In genomic region chr10:62113865-62114647, GRCm38 (mm10) we compare ENCODE assay signal across 27 mouse cellular contexts. TPM values are rescaled to one million over a fixed set of nuclear protein-coding genes. Genes with fewer than 3 reads are reported as not detected.
DNase-seq lines count a peak whose midpoint lies in the region; ATAC-seq and TF ChIP-seq lines count a peak whose summit lies in the region.
"Had no signal": no experiment of that assay in that cellular context is flagged by ENCODE, and none has a peak within 500 bp of the region (broad histone marks: within the 10 kb centered on the region; RNA-seq: fewer than 3 reads in every experiment).

No protein-coding gene starts in this region.

- H3K4me1 ChIP-seq in forebrain, embryonic 11.5 days (replicated peaks; ENCODE audit: control insufficient read depth, insufficient read depth, low read length) = 0 out of 2 replicates have a peak, but pooled peaks cover 5% of the 10 kb centered on the region
- H3K4me1 ChIP-seq in hindbrain, postnatal 0 days (ENCODE audit: insufficient read depth, low read length) = peaks cover 8% of the 10 kb centered on the region; the same call in 1 of the 2 replicates

- 50% methylated on average over 9 of the region's 9 CpGs for WGBS in forebrain, embryonic 11.5 days
- 40% methylated on average over 9 of the region's 9 CpGs for WGBS in hindbrain, postnatal 0 days

- peak; percentile 60 for ATAC-seq in forebrain, embryonic 11.5 days (replicated peaks; ENCODE audit: low FRiP score)
- no peak for ATAC-seq in hindbrain, postnatal 0 days
- no peak for ATAC-seq in activated CD4-positive, CD25-positive, alpha-beta regulatory T cell, adult 4 months
- ATAC-seq: inflammation-experienced regulatory T-cells, adult 6 months; liver, postnatal 0 days had no signal

- H3K27ac ChIP-seq in forebrain, embryonic 11.5 days (ENCODE audit: low read depth, low read length) = peak overlapping the region; percentile 6; the same call in 1 of the 2 replicates
- H3K27ac ChIP-seq in hindbrain, postnatal 0 days = no peak overlapping the region
- H3K27ac ChIP-seq: embryonic facial prominence, embryonic 12.5 days; stomach, postnatal 0 days had no signal

- H3K4me3 ChIP-seq in forebrain, embryonic 11.5 days (ENCODE audit: low read depth, low read length) = no peak overlapping the region
- no peak overlapping the region for H3K4me3 ChIP-seq in hindbrain, postnatal 0 days (ENCODE audit: low read length)
- H3K4me3 ChIP-seq: embryonic facial prominence, embryonic 12.5 days; megakaryocyte, embryonic 14.5 days; myocyte had no signal

- H3K27me3 ChIP-seq in forebrain, embryonic 11.5 days (ENCODE audit: control insufficient read depth, insufficient read depth, low read length) = peaks cover 8% of the 10 kb centered on the region; the same call in 1 of the 2 replicates
- no peaks in the 10 kb centered on the region for H3K27me3 ChIP-seq in hindbrain, postnatal 0 days (ENCODE audit: insufficient read depth, low read length)

- H3K9me3 ChIP-seq in forebrain, embryonic 11.5 days (ENCODE audit: control insufficient read depth, low read length) = no peaks in the 10 kb centered on the region
- no peaks in the 10 kb centered on the region for H3K9me3 ChIP-seq in hindbrain, postnatal 0 days (ENCODE audit: low read length)
- H3K9me3 ChIP-seq: embryonic facial prominence, embryonic 12.5 days had no signal

- H3K4me2 ChIP-seq in forebrain, embryonic 11.5 days (ENCODE audit: low read depth, low read length, severe bottlenecking) = no peak overlapping the region
- H3K4me2 ChIP-seq in hindbrain, postnatal 0 days (ENCODE audit: low read depth, low read length) = no peak overlapping the region
- H3K4me2 ChIP-seq: embryonic facial prominence, embryonic 12.5 days had no signal

- no peak for TF ChIP-seq CTCF in hindbrain, postnatal 0 days (IDR thresholded peaks at IDR 0.05; ENCODE audit: low read depth)

- no peaks in the 10 kb centered on the region for H3K36me3 ChIP-seq in forebrain, embryonic 11.5 days (ENCODE audit: control insufficient read depth, insufficient read depth, low read length)
- no peaks in the 10 kb centered on the region for H3K36me3 ChIP-seq in hindbrain, postnatal 0 days (ENCODE audit: insufficient read depth, low read length)
- H3K36me3 ChIP-seq: embryonic facial prominence, embryonic 12.5 days had no signal

- peak; percentile 3 for DNase-seq in cerebellum, adult 11-12 months
- DNase-seq in cerebellum, adult 9-10 months = no peak
- DNase-seq in left cerebral cortex, postnatal 4 days = peak; percentile 31
- DNase-seq in left cerebral cortex, adult 9 months (ENCODE audit: low spot score in 2 of 2) = no peak
- DNase-seq in forebrain, embryonic 11.5 days (ENCODE audit: low spot score) = no peak
- DNase-seq in hindbrain, postnatal 0 days (ENCODE audit: low spot score) = peak; percentile 52
- no peak for DNase-seq in layer of hippocampus, adult 11-12 months (ENCODE audit: low spot score)
- DNase-seq: cerebellum, postnatal 25 days; heart, adult 18-20 months; heart, postnatal 10 days; kidney, adult 9 months; kidney, postnatal 36 days; liver; liver, postnatal 0 days; lung, postnatal 14 days; thymus, postnatal 36 days had no signal

- intact Hi-C loops in left cerebral cortex, postnatal 4 days (cut with DNase I) = no loop called here

- H3K9ac ChIP-seq in forebrain, embryonic 11.5 days (ENCODE audit: low read length) = no peak overlapping the region
- no peak overlapping the region for H3K9ac ChIP-seq in hindbrain, postnatal 0 days (replicated peaks; ENCODE audit: low read length)
- H3K9ac ChIP-seq: embryonic facial prominence, embryonic 12.5 days; liver, postnatal 0 days had no signal

RNA-seq across cellular contexts. Expression of gene Neurog3, which starts 18.8 kb away (rescaled TPM):
- total RNA-seq in left cerebral cortex, postnatal 4 days (2021) = not detected
- 0.23 and 0.48 TPM in 2 replicates for polyA plus RNA-seq in forebrain, embryonic 11.5 days (2014; fragmentation: Nextera tagmentation; extraction: Ambion mirVana)
- not detected in 2 replicates for total RNA-seq in hindbrain, postnatal 0 days (2014; rRNA removed)
- not detected in 2 replicates for polyA plus RNA-seq in hindbrain, postnatal 0 days (2015; fragmentation: Nextera tagmentation; extraction: Ambion mirVana)
- not detected for polyA plus RNA-seq in activated CD4-positive, CD25-positive, alpha-beta regulatory T cell, adult 4 months (2017; shearing (Covaris generic))
- total RNA-seq: adrenal gland, adult 18-20 months; gastrocnemius, adult 18-20 months; heart, adult 18-20 months; heart, postnatal 10 days; layer of hippocampus, postnatal 25 days; left cerebral cortex, postnatal 25 days; MEL had no signal
- polyA plus RNA-seq: inflammation-experienced regulatory T-cells, adult 6 months; liver, postnatal 0 days; myocyte had no signal

RNA-seq across cellular contexts. Expression of gene Fam241b, which starts 29.7 kb away (rescaled TPM):
- total RNA-seq in left cerebral cortex, postnatal 4 days (2021) = 10 to 100 TPM; 77.9 to 92.9 TPM
- polyA plus RNA-seq in forebrain, embryonic 11.5 days (2014; fragmentation: Nextera tagmentation; extraction: Ambion mirVana) = 8.0 and 9.3 TPM in 2 replicates
- 92.9 and 97.9 TPM in 2 replicates for total RNA-seq in hindbrain, postnatal 0 days (2014; rRNA removed)
- polyA plus RNA-seq in hindbrain, postnatal 0 days (2015; fragmentation: Nextera tagmentation; extraction: Ambion mirVana) = 143 and 152 TPM in 2 replicates
- 1 to 10 TPM; 2.9 to 3.3 TPM for polyA plus RNA-seq in activated CD4-positive, CD25-positive, alpha-beta regulatory T cell, adult 4 months (2017; shearing (Covaris generic))

Comparison
In these comparisons a context has a peak if more than half of its experiments do, and no peak if none do; other contexts are left out.
1. DNase-seq: peak in cerebellum, adult 11-12 months (single experiment), left cerebral cortex, postnatal 4 days (single experiment) and hindbrain, postnatal 0 days (single experiment); none in cerebellum, adult 9-10 months (single experiment), left cerebral cortex, adult 9 months (0 of 2), forebrain, embryonic 11.5 days (single experiment) and layer of hippocampus, adult 11-12 months (single experiment).
2. RNA of gene Fam241b, which starts 29.7 kb away (polyA plus RNA-seq): 143 to 152 TPM in hindbrain, postnatal 0 days; 8.0 to 9.3 TPM in forebrain, embryonic 11.5 days and 2.9 to 3.3 TPM in activated CD4-positive, CD25-positive, alpha-beta regulatory T cell, adult 4 months; every median in the first group is over 10 times any median in the second.